Mouse (Mus musculus) mouse embryonic stem cell (cell line): ENCODE results near the gene Fgfr2.
"Not testable (repeated sequence)": the region's sequence is repeated elsewhere in the genome, so short reads cannot be mapped to it uniquely, and the experiment has no call there.

Experiments
- in situ Hi-C, 2 experiments: fragments of 300-500 bp; cut with MboI; formaldehyde crosslinking; loops; 1 replicate in 1 of 2; 3 replicates in 1 of 2; pipeline ENCODE4 v1.14.3; 2019 to 2020; ENCODE audit warnings: low sequenced_read_pairs in 2 of 2, low pct_unique_long_range_greater_than_20kb in 1 of 2, mixed read lengths in 1 of 2; ENCODE audit not compliant: unreplicated experiment in 1 of 2

Gene Fgfr2

DNA sequence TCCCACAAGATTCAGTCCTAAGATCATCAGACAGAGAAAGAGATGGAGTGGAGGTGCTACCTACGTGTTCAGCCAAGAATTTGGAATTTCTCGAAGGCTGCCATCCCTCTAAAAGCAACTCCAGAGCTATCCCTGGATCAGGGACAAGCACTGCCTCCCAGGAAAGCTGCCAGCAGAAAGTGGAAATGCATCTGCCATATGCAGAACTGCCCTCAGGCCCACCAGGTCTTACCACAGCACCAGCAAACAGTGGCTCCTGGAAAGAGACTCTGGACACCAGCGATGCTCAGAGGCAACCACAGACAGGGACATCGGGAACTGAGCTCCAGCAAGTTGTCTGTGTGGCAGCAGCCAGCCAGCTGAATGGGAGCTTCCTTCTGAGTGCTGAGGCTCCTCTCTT lies 2500.8 kb downstream of the Fgfr2 start:
- in situ Hi-C loops = no loop called here

DNA sequence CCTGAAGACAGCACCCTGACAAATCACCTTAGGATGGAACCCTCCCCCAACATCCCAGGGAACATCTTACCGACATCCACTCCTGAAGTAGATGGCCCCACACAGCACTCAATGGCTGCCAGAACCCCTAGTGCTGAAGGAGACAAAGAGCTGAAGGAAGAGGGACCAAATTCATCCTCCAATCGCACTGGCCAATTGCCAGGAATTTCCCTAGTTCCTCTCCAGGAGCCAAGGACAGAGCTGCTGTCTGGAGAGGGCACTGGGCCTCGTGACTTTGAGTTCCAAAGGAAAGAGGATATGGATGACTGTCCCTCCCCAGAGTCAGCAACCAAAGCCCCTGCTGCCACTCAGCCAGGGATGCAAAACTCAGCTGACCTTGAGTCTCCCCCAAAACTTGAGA lies 2501.2 kb downstream of the Fgfr2 start:
- in situ Hi-C loops = no loop called here

DNA sequence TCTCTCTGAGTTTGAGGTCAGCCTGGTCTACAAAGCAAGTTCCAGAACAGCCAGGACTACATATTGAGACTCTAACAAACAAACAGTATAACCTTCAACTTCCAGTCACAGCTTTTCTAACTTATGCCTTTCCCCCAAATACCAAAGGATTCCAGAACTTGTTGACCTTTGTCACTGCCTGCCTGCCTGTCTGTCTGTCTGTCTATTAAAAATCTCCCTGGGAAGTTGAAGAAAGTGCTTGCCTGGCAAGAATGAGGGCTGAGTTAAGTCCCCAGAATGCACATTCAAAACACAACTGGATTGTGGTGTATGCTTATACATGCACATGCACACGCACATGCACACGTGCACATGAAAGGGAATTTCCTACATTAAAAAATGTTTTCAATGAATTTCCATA lies 2502.1 kb downstream of the Fgfr2 start:
- in situ Hi-C loops = no loop called here

DNA sequence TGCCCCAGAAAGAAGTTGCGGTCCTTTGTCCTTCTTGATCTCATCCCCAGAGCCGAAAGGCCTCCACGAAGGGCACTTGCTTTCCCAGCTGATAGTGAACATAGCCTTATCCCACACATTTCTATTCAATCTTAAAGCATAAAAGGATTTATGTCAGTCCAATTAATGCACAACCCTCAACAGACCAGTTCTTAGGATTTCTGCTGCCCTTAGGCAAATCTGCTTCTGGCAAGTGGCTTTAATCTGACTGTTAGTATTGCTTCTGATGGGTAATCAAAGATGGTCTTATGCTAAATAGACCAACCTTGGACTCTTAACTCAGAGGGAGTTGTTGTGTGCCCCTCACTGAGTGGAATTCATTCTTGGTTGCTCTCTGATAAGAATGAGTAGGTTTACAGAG lies 2505.6 kb downstream of the Fgfr2 start:
- in situ Hi-C loops = no loop called here

DNA sequence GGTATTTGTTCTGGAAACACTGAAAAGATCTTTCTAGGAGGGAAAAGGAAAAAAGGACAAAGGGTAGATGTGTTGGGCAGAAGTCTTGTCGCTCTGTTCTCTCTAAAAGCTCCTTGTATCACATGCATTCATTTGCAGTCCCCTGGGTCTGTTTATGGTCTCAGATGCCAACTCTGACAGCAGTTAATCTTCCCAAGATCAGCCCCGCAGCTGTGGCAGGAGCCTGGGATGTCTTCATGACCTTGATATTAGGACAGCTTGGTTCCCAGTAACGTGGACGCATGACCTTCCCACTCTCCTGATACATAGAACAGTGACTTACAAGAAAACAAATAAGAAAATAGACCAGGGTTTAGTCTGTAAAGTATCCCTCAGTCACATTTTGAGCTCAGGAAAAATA lies 2509.2 kb downstream of the Fgfr2 start:
- in situ Hi-C loops = no loop called here

DNA sequence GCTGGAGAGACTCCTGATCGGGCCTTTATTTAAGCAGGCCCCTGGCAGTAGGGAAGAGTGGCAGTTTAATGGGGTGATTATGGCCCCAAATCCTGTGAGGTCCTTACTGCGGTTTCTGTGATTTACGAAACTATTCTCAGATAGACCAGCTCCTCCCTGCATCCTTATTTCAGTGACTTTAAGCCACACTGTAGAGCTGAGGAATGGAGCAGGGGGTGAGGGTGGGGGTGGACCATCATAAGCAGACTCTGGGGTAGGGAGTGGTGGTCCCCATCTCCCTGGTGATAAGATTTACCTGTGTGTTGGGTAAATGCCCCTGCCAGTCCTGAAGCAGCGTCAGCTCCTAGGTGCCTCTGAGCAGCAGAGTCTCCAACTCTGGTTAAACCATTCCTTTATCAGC lies 2516.2 kb downstream of the Fgfr2 start:
- in situ Hi-C loops = no loop called here

DNA sequence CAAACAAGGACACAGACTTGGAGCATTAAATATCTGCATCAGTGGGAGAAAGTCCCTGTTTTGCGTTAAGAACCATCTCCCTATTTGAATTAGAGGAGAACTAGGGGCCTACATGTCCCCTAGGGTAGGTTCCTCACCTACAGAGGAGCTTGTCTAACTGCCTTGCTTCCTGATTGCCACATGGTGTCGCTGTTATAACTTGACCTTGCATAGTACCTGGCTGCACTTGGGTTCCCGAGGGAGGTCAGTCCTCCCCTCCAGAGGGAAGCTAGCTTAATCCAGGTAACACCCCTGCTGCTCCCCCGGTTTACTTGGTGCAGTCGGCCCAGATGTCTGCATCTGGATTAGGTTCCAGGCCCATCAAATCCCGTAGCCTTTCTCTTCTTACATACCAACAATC lies 2518.0 kb downstream of the Fgfr2 start:
- in situ Hi-C loops = no loop called here

DNA sequence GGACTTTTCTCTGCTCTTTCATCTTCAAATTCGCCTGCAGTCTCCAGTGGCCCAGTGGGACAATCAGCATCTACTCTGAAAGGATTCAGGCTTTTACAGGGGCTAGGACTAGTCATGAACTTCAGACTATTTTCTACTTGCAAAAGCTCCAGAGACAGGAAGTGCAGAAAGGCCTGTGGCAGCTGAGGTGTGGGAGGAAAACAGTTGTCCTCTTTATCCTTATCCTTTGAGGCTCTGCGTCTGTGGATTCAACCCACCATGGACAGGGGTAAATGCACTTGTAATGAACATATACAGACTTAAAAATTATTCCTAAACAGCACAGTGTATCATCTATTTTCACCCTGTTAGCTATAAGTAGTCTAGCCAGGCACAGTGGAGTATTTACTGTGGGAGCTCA lies 2518.8 kb downstream of the Fgfr2 start:
- in situ Hi-C loops = no loop called here

DNA sequence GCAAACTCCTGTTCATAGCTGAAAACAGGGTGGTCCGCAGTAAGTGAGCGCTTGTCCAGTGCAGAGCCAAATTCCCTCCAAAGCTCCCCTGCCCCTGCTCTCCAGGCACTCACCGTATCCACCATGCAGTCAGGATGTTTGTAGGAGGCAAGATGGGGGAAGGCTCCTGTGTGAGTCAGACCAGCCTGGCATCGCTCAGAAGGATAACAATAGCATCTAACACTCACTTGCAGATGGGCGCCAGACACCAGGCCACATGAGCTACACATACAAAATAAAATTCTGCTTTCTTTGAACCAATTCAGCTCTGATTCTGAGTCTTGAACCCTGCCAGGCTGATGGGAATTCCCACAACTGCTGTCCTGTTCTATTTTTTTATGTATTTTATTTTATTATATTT lies 2519.6 kb downstream of the Fgfr2 start:
- in situ Hi-C loops = no loop called here

DNA sequence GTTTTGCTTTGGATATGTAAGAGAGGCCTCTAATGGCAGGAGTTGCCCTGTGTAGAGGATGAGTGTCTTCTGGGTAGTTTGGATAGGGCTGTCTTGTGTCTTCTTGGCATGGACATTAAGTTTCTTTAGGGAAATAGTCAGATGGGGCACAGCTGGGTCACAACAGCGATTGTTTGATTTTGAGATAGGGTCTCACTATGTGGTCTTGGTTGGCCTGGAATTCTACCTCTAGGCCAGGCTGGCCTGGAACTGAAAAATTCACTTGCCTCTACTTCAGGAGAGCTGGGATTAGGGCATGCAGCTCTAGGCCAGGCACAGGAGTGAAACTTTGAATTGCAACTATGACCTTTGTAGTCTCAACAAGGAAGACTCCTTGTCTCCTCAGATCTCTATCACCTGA lies 2520.3 kb downstream of the Fgfr2 start:
- in situ Hi-C loops = no loop called here

DNA sequence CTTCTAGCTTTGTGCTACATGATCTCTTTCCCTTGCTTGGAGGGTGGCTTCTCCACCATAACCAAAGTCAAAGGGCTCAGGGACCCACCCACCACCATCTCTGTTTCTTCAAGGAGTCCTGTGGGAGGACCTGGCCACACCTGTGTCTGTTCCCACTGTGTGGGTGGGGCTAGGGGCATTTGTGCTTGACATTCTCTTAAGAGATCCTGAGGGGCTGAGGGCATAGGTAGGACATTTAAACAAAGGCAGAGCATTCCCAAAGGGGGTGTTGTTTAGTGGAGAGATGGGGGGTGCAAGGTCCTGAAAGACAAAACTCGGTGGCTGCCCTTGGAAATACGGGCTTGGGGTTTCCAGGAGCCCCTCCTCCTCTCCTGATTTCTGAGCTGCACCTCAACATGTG lies 2522.6 kb downstream of the Fgfr2 start:
- in situ Hi-C loops = no loop called here

DNA sequence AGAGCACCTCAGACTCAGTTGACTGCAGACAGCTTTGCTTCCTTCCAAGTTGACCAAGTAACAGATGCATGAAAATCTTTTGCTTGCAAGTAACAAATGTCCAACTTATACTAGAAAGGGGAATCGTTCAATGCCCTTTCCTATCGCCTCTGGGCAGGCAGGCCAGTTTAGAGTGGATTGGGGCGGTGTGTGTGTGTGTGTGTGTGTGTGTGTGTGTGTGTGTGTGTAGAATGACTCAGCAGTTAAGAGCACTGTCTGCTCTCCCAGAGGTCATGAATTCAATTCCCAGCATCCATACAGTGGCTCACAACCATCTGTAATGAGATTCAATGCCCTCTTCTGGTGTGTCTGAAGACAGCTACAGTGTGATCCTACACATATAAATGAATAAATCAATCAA lies 2523.1 kb downstream of the Fgfr2 start:
- in situ Hi-C loops = no loop called here

DNA sequence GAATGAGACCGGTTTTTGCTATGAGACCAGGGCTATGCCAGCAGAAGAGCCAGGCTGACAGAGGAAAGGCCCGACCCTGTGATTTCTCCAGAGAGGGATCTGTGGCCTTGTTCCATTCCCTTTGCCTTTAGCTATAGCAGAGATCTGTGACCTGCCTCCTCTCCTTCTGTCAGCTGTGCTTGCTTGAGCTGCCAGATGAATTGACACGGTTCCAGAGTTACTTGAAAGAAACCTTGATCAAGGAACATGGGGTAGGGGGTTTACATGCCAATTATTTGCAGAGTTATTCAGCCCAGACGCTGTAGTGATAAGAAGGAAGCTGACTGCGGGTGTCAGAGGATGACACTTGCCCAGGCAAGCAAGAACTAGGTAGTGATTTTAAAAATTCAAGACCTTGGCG lies 2525.6 kb downstream of the Fgfr2 start:
- in situ Hi-C loops = no loop called here

DNA sequence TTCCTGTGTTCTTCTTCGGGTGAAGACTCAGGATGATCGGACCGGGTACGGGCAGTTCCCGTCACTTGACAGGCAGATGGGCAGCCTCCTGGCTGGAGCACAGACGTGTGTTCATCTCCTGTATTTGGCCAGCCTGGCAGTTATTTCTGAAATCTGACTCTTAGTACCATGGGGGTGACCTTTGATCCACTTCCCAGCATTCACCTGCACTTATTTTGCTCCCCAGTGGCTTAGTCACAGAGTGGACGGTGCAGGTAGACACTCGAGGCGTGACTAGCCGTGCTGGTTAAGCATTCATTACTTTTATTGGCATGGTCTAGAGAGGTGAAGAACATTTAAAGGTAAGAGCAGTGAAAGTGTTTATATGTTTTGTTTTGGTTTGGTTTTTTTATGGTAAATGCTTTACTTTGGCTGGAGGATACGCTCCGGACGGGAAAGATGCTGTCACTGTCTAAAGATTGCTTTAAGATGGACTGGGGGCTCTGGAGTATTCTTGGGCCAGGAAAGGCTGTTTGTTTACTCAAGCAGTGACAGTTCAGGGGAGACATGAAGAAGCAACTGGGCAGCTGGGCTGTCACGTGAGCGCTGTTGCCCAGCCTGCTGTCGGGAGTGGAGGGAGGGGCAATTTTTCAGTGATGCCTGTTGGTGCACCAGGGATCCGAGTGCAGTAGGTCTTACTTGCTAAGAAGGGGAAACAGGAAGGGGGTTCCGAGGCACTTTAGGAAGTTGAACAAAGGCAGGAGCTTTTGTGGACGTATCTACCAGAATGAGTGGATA lies 2526.9 kb downstream of the Fgfr2 start:
- in situ Hi-C loops = not testable (repeated sequence)

DNA sequence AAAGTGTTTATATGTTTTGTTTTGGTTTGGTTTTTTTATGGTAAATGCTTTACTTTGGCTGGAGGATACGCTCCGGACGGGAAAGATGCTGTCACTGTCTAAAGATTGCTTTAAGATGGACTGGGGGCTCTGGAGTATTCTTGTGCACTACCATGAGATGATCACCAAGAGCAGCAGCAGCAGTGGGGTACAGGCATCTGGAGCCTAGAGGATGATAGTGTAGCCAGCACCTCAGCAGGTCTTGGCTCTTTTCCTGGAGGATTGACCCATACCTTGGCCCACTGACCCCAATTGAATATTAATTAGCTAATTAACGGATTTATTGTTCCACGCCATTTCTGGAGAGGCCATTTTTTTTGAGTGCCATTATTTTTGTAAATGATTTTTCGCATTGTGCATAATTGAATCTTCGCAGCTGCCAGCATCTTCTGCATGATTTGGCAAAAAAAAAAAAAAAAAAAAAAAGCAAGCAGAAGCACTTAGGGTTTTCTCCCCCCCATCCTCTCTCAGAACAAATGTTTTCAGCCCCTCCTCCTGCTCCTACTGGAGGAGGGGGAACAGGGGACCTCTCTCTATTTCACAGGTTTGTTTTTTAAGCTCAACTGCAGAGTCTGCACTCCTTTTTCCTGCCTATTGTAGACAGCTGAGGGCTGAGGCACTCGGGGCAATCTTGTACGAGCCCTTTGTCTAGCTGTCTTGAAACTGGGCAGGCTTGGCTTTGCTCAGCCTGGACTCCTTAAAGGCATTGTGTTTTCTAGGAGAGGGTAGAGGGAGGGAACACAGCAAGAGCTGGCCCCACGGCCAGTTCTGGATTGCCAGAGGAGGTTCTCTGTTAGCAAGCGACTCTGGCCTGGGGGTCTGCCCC lies 2529.5 kb downstream of the Fgfr2 start:
- in situ Hi-C loops = not testable (repeated sequence)

DNA sequence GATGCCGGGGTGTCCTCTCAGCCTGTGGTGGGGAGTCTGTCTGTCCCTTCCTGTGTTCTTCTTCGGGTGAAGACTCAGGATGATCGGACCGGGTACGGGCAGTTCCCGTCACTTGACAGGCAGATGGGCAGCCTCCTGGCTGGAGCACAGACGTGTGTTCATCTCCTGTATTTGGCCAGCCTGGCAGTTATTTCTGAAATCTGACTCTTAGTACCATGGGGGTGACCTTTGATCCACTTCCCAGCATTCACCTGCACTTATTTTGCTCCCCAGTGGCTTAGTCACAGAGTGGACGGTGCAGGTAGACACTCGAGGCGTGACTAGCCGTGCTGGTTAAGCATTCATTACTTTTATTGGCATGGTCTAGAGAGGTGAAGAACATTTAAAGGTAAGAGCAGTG lies 2530.2 kb downstream of the Fgfr2 start:
- in situ Hi-C loops = not testable (repeated sequence)

DNA sequence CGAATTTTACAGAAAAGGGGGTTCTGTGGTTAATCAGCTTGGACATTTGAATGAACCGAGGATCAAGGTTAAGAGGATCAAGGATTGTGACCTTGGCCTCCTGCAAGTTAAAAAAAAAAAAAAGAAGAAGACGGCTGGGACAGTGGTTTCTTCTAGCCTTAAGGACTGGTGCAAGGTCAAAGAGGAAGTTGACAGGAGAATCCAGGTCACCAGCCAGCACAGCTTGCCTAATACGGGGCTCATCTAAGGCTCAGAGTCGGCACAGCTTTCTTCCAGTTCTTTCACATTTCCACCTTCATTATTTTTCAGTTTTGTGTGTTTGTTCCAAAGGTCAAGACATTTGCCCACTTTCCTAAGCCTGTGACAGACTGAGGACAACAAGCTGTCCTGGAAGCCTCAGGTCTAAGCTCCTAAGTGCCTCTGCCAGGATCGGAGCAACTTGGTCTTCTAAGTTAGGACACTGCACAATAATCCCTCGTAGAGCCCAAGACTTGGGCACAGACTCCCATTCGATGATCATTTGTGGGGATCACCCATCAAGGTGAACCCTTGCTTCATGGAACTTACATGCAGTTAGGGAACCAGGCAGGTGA lies 2532.2 kb downstream of the Fgfr2 start:
- in situ Hi-C loops = no loop called here

DNA sequence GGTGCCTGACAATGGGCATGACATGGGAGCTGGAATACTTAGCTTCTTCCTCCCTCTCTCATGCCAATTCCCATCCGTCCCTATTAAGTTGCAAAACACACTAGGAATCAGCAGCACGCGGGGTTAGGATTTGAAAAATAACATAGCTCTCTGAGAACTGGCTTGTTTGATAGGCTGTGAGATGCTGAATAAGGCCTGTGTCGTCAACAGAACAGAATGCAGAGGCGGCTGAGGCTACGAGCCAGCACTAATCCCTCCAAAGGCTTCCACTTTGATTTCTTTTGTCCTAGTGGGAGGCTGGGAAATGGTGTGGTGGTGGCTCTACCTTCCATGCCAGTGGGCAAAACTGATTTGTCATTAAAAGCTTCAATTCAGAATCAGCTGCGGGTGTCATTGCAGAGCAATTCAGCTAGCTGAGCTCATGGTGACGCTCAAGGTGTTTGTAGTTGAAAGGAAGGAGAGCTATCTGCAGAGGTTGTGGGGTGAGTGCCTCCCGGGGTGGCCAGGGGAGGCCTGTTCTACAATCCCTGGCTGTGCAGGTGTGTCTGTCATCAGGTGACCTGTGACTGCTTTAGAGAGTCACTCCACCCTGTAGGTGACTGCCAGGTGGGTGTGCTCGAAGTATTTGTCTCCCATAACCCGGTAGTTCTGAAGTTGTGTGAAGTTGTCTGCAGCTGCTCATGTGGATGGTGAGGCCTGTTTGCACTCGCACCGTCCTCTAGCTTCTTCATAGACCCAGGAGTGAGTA lies 2532.9 kb downstream of the Fgfr2 start:
- in situ Hi-C loops = no loop called here

DNA sequence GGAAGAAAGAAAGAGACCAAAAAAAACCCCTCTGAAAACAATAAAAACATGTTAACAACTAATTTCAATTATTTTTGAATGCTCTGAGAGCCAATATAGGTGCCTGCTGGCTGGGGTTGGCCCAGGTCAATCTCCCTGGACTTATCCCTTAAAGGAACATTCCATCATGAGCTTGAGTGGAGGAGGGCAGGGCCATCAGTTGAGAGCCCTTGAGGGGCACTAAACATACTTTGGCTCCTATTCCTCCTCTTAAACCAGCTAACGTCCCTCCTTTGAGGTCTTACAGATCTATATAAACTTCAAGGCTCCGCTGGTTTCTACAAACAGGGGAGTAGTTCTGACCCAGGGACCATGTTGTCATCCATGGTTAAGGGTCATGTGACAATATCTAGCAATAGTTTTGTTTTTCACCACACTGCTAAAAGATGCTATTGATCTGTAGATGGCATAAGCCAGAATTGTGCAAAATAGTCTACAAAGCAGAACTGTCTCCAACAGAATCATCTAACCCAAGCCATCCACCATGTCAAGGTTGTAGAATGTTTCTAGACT lies 2536.6 kb downstream of the Fgfr2 start:
- in situ Hi-C loops = no loop called here
